Mouse (Mus musculus) heart, embryonic 10.5 days (tissue): ENCODE data around the gene N4bp2l2. TPM values are rescaled to one million over a fixed set of nuclear protein-coding genes. Genes with fewer than 3 reads are reported as not detected.

Experiments used
- DNase-seq: peaks from one replicate; pipeline ENCODE4 v3.0.0-alpha.2; 2017; ENCODE audit warnings: low spot score
- H3K27ac ChIP-seq: fragments of 300-500 bp; sonication (generic); 2 replicates; pipeline ENCODE4 v1.5.1; 2016; ENCODE audit warnings: mild to moderate bottlenecking
- H3K27me3 ChIP-seq: fragments of 300-500 bp; sonication (generic); 2 replicates; pipeline ENCODE4 v1.6.1; 2016; ENCODE audit warnings: mild to moderate bottlenecking; ENCODE audit not compliant: poor library complexity, insufficient read depth, severe bottlenecking
- H3K36me3 ChIP-seq: fragments of 300-500 bp; sonication (generic); 2 replicates; pipeline ENCODE4 v1.6.1; 2016; ENCODE audit warnings: mild to moderate bottlenecking, moderate library complexity
- H3K4me1 ChIP-seq: fragments of 300-500 bp; sonication (generic); 2 replicates; pipeline ENCODE4 v1.6.1; 2016; ENCODE audit warnings: mild to moderate bottlenecking
- H3K4me3 ChIP-seq: fragments of 300-500 bp; sonication (generic); 2 replicates; pipeline ENCODE4 v1.5.1; 2016; ENCODE audit warnings: mild to moderate bottlenecking, moderate library complexity
- H3K9me3 ChIP-seq: fragments of 300-500 bp; sonication (generic); 2 replicates; pipeline ENCODE4 v1.6.1; 2016; ENCODE audit warnings: mild to moderate bottlenecking, moderate library complexity
- WGBS: fragments of 180-500 bp; shearing (Covaris S2); methylation state at CpG from one replicate; pipeline ENCODE4 v1.1.7; 2016; 5-methylcytosine and 5-hydroxymethylcytosine counted together
- polyA plus RNA-seq: library from polyadenylated mRNA; unstranded; fragments of >200 nt; fragmentation: Nextera tagmentation; extraction: Ambion mirVana; gene quantifications from 2 replicates; pipeline ENCODE4 v1.2.1, GENCODE M21; 2016

The N4bp2l2 gene
- polyA plus RNA-seq, 1 experiment from 2014 or later, result 37.5 TPM

DNA sequence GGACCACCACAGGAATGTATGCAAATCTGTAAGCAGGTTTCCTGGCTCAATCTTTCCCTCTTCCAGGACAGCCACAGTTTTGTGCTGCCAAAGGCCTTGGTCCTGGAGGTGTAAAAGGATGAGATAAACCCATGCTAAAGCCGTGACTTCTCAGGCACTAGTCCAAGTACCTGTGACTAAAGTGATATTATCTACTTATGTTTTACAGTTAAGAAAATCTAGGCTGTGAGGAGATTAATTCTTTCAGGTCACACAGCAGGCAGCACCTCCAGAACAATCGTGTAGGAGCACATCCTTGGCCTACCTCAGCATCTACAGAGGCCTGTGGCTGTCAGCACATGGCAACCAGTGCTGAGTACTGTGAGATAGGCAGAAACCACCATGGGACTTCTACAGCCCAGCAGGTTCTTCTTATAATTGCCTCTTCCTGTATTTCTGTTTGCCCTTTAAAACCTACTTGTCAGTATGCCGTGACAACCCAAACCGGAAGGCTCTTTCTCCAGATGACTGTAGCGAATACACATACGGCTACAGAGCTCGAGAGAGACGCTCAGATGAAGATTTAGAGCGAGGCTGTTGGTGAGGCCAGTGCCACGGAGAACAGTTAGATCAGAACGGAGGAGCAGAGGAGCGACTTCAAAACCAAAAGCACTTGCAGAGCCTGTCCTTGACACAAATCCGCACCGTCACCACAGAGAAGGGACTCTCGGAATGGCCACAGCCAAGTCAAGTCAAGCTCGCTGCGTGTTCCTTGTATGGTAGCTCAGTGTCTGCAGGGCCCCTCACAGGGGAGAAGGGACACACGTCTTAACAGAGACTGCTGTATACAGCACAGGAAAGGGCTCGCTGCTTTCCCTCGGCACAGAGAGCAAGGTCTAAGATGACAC, 65.2 kb downstream of the N4bp2l2 start:
- 74% methylated on average over 20 of the region's 20 CpGs for WGBS

DNA sequence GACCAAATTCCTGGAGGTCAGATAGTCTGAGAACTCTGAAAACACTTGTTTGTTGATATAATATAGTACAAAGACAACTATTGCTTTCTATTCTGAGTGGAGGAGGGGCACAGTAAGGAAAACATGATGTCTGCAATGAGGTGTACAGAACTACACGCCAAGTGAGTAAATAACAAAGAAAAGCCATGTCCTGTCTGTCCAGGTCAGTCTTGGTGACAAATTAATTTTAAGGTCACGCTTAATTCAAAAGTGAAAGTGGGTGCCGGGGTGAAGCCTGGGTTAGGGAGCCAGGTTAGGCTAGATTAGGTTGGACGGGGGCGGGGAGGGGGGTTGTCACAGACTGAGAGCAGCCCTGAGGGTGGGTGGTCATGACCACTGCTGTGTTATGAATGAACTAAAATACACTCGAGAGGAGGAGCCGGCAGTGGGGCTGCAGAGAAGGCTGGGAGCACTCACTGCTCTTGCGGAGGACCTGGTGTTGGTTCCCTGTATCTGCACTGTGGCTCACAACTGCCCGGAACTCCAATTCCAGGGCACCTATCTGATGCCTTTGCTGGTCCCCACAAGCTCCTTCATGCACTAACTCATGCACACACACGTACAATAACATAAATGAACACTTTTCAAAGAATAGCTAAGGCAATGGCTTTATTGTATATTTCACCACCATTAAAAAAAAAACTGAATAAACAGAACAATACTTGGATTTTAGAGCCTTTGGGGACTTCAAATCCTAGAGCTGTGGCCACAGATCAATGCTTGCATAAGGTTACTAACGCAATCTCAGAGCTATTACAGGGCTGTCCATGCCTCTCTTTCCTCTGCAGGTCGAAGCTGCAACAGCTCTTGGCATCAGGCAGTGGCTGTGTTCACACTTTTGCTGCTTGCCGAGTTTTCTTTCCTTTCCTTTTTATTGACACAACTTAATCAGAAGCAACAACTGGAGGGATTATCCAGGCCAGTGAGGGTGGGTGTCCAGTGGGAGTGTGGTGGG, 66.4 kb downstream of the N4bp2l2 start:
- DNase-seq, result no peak
- Histone ChIP-seq H3K4me3 (no peak overlapping the region), H3K4me1 (peaks cover 27% of the 10 kb centered on the region), H3K9me3 (no peaks in the 10 kb centered on the region), H3K36me3 (0 out of 2 replicates have a peak, but pooled peaks cover 6% of the 10 kb centered on the region), H3K27ac (no peak overlapping the region), H3K27me3 (peaks cover 26% of the 10 kb centered on the region)
- WGBS, result 73% methylated on average over 13 of the region's 13 CpGs

More for the DNA sequence above, 65.2 kb downstream of the N4bp2l2 start:
- peaks cover 14% of the 10 kb centered on the region for H3K27me3 ChIP-seq
- 0 out of 2 replicates have a peak, but pooled peaks cover 6% of the 10 kb centered on the region for H3K36me3 ChIP-seq
- no peak for DNase-seq
- H3K27ac ChIP-seq, result no peak overlapping the region
- H3K4me1 ChIP-seq, result peaks cover 19% of the 10 kb centered on the region; the same call in 1 of the 2 replicates
- H3K4me3 ChIP-seq, result no peak overlapping the region
- H3K9me3 ChIP-seq, result no peaks in the 10 kb centered on the region

DNA sequence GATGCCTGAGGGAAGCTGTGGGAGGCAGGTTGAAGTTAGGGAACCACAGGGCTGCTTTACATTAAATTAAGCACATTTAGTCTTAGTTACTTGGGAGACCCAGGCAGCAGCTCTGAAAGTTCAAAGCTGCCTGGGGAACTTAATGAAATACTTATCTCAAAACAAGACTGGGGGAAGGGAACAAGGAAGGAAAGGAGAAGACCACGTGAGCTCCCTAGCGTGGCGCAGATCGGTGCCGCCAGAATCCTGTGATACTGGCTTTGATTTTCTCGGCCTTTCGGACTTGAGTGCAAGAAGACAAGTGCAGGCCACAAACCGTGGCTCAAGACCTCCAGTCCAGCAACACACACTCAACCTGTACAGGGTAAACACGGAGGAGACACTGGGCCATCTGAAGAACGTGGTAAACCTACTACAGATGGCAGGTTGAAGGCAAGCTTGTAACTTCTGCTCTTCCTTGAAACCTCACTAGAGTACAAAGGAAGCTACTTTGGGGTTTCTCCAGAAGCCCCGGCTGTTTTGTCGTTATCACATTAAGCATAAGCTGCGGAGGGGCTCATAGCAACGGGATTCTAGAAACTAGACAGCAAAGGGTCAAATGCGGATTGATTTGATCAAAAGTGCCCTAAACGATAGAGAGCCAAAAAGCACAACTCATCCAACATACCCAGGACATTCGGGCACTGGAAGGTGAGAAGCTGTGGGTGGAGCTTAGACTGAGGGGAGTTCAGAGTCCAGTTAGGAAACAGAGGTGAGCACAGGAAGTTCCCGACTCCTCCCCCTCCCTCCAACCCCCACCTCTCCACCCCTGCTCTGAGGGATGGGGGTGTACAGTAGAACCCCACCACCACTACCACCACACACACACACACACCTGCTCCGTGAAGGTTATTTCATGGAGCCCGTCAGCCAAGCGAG, 67.5 kb downstream of the N4bp2l2 start:
- Histone ChIP-seq H3K27me3 (peaks cover 34% of the 10 kb centered on the region), H3K27ac (no peak overlapping the region), H3K4me3 (no peak overlapping the region), H3K36me3 (0 out of 2 replicates have a peak, but pooled peaks cover 3% of the 10 kb centered on the region), H3K9me3 (no peaks in the 10 kb centered on the region), H3K4me1 (peaks cover 34% of the 10 kb centered on the region)
- WGBS, result 47% methylated on average over 21 of the region's 21 CpGs
- no peak for DNase-seq

DNA sequence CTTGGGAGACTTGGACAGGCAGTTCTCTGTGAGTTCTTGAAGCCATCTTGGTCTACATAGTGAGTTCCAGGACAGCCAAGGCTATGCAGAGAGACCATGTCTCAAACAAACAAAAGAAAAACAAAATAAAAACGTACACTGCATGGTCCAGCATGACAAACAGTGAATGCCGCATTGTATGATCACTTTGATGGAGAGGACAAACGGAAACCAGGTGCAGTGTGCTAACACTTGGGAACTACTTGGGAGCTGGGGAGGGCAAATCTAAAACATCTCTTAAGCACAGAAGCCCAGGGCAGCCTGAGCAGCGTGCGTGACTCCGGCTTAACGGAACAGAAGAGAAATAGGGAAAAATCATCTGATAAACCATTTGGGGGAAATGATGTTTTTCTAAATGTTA, 68.9 kb downstream of the N4bp2l2 start, which contains the start of gene N4bp2l1:
Gene N4bp2l1 (minus strand): TSS at position 101 of the 400 bp plus-strand sequence.
- Histone ChIP-seq H3K9me3 (no peaks in the 10 kb centered on the region), H3K27me3 (peaks cover 48% of the 10 kb centered on the region), H3K4me3 (no peak within 1 kb of the TSS), H3K27ac (no peak within 1 kb of the TSS), H3K36me3 (0 out of 2 replicates have a peak, but pooled peaks cover under 1% of the 10 kb centered on the region), H3K4me1 (peaks cover 39% of the 10 kb centered on the region)
- no peak for DNase-seq
- WGBS, result 92% methylated on average over 7 of the region's 7 CpGs

DNA sequence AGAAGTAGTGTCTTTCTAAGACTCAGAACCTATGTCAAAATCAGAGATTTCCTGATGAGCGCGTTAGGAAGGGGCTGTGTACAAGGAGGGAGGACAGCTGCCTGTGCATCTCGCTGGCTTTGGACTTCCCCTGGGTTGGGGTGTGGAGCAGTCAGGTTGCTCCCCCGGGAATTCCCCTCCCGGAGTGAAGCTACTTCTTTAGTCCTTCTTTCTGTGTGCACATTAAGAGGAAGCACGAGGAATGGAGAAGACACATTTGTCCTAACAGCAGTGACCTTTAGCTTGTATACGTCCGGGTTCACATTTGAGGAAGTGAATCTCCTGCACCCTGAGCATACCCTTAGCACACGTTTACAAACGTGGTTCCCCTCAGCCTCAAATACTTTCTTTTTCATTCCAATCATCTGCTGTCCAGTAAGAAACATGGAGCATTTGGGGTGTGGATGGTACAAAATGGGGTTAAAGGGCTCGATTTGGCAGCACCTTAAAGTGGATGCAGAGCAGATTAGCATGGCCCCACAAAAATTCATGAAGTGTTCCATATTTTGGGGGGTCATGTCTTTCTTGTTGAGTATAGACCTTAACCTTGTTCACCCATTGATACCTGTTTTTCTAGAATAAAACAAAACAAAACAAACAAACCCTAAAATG, 70.5 kb downstream of the N4bp2l2 start:
- H3K27me3 ChIP-seq, result peaks cover 51% of the 10 kb centered on the region

DNA sequence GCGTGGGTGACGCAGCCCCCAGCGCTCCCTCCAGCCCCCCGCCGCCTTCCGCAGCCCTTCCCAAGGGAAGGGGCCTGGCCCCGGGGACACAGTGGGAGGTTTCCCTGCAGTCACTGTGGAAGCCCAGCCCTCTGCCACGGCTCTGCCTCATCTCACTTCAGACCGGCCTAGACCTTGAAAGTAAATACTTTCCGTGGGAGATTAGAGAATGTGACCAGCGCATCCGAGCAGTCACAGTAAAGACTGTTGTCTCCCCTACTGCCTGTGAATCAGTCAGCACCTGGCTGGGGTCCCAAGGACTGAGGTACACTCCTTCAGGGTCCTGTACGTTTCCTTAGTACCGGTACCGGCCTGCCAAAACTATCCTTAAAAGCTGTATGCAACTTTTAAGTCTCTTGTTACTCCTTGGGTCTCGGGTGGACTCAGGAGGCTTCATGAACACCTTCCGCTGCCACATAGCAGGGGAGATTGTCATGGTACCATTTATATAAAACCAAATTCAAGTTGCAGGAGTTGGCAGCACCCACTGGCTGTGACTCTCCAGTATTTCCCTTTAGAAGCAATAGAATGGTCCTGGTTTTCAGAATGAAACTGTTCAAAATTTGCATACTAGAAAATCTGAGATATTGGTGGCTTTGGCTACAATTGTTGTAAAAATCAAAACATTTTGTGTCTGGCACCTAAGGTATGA, 71.2 kb downstream of the N4bp2l2 start:
- DNase-seq, result no peak
- peaks cover 30% of the 10 kb centered on the region for H3K4me1 ChIP-seq
- no peaks in the 10 kb centered on the region for H3K9me3 ChIP-seq
- H3K4me3 ChIP-seq, result peak overlapping the region; percentile 76
- WGBS, result 5% methylated on average over 17 of the region's 17 CpGs
- H3K36me3 ChIP-seq, result no peaks in the 10 kb centered on the region
- H3K27me3 ChIP-seq, result peaks cover 51% of the 10 kb centered on the region
- H3K27ac ChIP-seq, result peak overlapping the region; percentile 67

More for the DNA sequence above, 70.5 kb downstream of the N4bp2l2 start:
- 51% methylated on average over 11 of the region's 11 CpGs for WGBS
- no peak for DNase-seq
- Histone ChIP-seq H3K4me1 (peaks cover 37% of the 10 kb centered on the region), H3K9me3 (no peaks in the 10 kb centered on the region), H3K36me3 (no peaks in the 10 kb centered on the region), H3K4me3 (0 out of 2 replicates have a peak overlapping the region, but pooled peaks have one; percentile 76), H3K27ac (no peak overlapping the region)

DNA sequence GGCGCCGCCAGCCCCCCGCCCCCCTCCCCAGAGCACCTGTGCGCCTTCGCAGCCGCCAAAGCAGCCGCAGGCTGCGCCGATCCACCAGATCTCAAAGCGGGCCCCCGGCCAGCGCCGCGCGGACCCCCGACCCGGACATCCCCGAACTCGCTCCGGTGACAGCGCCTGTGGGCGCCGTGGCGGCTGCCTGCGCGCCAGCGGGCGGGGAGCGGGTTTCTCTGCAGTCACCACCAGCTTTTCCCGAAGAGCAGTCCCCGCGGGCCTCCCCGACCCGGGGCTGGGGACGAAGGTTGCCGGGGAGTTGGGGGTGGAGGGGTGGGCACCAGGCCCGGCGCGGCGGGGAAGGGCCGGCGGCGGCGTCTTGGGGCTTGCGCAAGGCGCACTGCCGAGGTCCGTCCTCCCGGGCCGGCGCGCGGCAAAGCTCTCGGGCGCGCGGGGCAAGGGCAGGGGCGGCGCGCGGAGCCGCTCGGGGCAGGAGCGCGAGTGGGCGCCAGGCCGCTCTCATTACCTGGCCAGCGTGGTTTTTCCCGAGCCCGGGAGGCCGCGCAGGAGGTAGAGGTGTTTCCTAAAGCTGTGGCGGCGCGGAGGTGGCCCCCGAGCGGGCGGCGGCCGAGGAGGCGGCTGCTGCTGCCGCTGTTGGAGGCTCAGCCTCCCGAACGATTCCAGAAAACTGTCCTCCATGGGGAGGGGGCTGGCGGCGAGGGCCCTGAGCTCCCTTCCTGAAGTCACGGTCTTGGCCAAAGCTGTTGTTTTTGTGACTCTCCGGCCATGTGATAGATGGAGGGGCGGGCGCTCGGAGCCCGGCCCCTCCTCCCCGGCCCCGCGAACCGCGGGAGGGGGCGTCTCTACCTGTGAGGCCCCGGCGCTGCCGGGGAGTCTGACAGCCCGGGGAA, 72.0 kb downstream of the N4bp2l2 start:
- H3K9me3 ChIP-seq, result no peaks in the 10 kb centered on the region
- no peaks in the 10 kb centered on the region for H3K36me3 ChIP-seq
- DNase-seq, result no peak
- H3K27me3 ChIP-seq, result peaks cover 51% of the 10 kb centered on the region
- peaks cover 27% of the 10 kb centered on the region for H3K4me1 ChIP-seq
- WGBS, result under 1% methylated on average over 102 of the region's 102 CpGs
- peak overlapping the region; percentile 76 for H3K4me3 ChIP-seq
- peak overlapping the region; percentile 67 for H3K27ac ChIP-seq

DNA sequence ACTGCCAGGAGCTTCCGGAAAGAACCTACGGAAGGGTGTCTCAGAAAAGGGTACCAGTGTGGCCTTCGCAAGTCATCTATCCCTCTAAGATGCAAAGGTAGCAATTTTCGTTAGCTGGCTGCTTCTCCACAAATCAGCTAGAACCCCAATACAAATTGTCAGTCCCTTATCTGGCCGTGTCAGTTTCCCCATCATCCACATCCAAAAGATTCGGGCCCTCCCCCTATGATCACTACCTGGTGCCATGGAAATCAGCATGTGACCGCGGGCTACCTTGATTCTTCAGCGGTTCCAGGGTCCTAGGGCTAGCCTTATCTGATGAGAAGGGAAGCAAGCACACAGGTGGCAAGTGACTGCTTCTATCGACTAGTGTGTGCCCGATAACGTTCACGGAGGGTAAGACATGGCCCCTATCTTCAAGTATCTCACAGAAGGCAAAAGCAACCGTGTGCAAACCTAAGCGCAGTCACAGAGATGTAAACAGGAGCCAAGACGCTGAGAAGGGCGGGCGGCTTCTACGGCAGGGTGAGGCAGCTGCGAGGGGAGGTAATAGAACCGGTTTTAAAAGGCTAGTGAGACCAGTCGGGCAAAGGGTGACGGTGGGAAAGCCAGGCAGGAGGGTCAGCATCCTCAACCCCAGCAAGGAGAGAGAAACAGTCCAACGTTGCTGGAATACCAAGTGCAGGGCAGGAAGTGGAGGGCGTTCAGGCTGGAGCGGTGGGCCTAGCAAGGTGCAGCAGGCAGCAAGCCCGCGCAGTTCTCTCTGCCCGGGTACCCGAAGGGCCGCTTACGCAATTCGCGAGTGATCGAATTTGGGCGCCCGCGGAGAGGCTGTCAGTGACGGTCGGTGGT, 72.9 kb downstream of the N4bp2l2 start:
- H3K4me3 ChIP-seq, result peak overlapping the region; percentile 76
- WGBS, result 9% methylated on average over 40 of the region's 40 CpGs
- H3K27ac ChIP-seq, result peak overlapping the region; percentile 67; the same call in 1 of the 2 replicates
- no peaks in the 10 kb centered on the region for H3K36me3 ChIP-seq
- H3K27me3 ChIP-seq, result peaks cover 51% of the 10 kb centered on the region
- no peak for DNase-seq
- H3K4me1 ChIP-seq, result peaks cover 22% of the 10 kb centered on the region
- no peaks in the 10 kb centered on the region for H3K9me3 ChIP-seq

DNA sequence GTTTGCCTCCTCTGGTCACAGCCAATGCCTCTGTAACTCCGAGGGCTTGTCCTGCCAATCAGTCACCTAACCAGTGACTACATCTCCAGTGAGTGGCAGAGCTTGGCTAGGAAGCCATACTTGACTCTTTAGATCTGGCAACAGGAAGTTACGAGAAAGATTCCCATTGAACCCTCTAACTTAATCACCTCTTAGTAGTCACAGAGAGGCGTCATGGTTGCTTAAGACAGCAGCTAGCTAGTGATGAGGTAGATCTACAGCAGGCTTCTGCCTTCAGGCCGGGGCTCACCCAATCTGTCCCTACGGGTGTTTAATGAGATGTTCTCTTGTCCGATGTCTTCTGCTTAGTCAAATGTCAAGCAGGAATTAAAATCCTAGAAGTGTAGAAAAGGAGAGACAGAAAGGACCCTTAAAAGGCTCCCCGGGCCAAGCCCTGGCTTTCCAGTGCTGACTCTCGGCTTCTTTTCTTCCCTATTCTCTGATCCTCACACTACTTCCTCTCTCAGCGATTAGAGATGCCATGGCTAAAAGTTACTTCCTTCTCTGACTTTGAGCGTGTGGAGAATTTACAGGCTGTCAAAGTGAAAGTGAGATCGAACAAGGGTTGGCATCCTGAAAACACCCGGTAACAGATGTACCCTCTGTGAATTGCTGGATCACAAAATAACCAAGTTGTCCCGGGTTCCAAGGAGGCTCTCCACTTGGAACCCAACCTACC, 73.6 kb downstream of the N4bp2l2 start:
- Histone ChIP-seq H3K27me3 (peaks cover 48% of the 10 kb centered on the region), H3K4me1 (peaks cover 21% of the 10 kb centered on the region), H3K4me3 (0 out of 2 replicates have a peak overlapping the region, but pooled peaks have one; percentile 76)

More for the DNA sequence above, 73.6 kb downstream of the N4bp2l2 start:
- no peak overlapping the region for H3K27ac ChIP-seq
- H3K9me3 ChIP-seq, result no peaks in the 10 kb centered on the region
- DNase-seq, result no peak
- no peaks in the 10 kb centered on the region for H3K36me3 ChIP-seq
- WGBS, result 71% methylated on average over 13 of the region's 13 CpGs
